Mouse (Mus musculus): ENCODE data around the gene Fam13c.

GRCm38 (mm10) chr10:70455886-70456305, 15.6 kb downstream of the Fam13c start:
- no peak for TF ChIP-seq CTCF (IDR thresholded peaks at IDR 0.05; ENCODE audit: extremely low read depth, insufficient read length, insufficient replicate concordance, low read depth, low read length)
- TF ChIP-seq POLR2A (IDR thresholded peaks at IDR 0.05; ENCODE audit: low read depth, low read length): no peak
